Mouse (Mus musculus) cerebellum, postnatal 14 days (tissue): ENCODE measurements at regions not wholly inside any gene's neighbourhood (a gene's known extent, or its start where the extent isn't known, plus 50 kb on each side); places are given as distances from the start of the nearest gene placed in this dataset.

ENCODE experiments used
- DNase-seq, 2 experiments: peaks; one replicate each; pipeline ENCODE4 v3.0.0; 2021; ENCODE audit warnings: mixed read lengths in 2 of 2

- DNase-seq = no peak
These were observed 226.5 kb downstream of the Gm19410 start for GRCm38 (mm10) chr8:35991936-35992603.

DNA sequence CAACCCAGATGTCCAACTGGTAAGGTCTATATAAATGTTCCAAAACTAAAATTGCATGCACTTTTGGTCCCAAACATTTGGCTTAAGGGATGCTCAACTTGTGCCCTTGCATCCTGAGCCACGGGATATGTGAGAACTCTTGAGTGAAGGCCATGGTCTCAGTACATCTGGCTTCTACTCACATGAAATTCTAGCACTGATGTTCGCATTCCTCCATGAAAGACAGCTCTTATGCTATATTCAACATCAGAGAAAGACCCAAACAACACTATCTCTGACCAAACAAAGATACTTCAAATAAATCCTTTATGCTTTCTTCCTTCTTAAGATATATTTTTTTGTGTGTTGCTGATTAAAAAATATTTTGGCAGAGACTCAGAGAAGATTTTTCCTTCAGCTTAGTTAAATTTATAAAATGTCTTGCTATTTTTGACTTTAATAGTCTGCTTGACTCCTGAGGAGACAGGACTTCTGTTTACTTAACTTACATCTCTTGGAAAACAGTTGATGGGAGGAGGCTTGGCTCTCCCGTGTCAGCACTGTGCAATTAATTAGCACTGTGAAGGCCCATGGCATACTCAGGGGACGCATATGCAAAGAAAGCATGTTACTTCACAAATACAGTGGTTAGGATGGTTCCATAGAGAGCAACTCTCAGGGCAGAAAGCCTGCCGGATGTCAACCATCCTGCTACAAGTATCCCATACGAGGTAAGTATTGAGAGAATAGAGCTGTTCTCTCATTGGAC is 230.9 kb downstream of the Gm19410 start:
- no peak for DNase-seq

GRCm38 (mm10) chr8:35999584-35999983 is 234.0 kb downstream of the Gm19410 start:
- DNase-seq = peak in 1 of 2 experiments; percentile 23

DNA sequence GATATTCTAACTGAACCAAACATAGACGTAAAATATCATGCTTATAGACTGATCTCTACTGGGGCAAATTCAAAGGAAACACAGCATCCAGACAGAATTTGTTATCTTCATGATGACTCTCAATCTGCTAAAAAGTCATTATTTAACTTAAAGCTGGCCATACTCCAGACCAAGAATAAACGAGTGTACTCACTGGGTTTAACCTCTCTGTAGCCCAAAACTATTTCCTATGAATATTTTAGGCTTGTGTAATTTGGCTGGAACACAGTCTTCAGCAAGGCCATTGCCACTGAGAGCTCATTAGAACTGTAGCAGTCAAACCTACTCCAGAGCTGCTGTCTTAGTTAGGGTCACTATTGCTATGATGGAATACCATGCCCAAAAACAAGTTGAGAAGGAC is 238.8 kb downstream of the Gm19410 start:
- DNase-seq = no peak

GRCm38 (mm10) chr8:36005536-36005935 is 239.9 kb downstream of the Gm19410 start:
- no peak for DNase-seq

DNA sequence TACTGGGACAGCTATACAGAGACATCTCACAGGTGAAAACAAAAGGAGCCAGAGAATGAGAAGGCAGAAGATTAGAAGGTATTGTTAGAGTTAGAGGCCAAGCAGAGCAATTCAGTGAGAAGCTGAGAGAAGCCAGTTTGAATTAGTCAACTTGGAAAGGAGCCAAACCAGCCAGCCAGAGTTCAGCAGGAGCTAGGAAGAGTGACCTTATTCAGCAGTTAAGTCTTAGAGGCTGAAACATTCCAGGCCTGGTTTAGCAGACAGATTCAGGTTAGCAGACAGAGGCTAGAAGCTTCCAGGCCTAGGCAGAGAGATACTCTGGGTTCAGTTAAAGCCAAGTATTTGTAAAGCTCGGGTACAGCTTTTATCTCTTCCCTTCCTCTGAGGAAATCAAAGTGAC is 242.1 kb downstream of the Gm19410 start:
- peak in 1 of 2 experiments; percentile 28 for DNase-seq

DNA sequence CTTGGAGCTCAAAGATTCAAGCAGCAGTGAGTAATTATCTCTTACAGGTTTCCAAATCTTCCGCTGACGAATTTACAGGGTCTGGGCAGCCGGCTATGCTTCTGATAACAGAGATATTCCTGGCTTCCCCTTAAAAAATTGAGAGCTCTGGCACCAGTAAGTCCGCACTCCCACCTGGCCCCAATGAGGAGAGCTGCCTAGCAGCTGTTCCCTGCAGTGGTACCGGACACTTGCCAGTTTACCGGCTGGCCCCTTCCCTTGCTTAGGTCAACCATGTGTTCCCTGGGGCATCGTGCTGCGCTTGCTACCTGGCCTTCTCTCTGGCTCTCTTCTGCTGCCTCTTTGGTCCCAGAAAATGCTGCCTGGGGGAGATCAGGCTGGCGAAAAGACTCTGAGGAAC is 244.0 kb downstream of the Gm19410 start:
- DNase-seq = peak; percentile 73 to 85

DNA sequence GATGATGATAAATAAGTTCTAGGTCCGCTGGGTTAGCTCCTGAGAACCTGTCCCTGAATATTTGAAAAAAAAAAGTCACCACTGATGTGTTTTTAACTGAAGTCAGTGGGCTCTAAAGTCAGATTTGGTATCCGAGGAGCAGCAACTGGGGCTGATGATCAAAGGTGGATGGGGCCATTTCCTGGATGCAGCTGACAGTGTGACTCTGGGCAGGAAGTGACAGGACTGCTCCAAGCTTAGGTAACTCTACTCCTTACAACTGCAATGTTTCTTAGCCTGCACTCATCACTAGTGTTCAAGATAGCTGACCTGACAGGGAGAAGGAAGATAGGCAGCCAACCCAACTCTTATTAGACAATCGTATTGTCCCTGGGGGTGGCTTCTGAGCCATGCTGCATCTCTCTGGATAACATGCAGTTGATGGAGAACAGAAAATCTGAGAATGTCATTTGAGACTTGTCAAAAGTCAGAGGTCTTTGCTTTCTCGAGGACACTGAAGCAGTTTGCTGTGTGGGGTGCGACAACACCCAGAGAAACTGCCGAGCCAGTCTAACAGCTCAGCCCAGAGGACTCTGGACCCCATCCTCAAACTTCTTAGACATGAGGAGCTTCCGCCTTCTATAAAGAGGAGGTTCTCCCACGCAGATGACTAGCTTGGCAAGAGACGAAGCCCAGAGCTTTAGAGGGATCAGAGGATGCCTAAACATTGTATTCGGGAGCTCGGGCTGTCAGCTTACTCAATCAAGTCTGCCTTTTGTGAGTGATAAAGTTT is 245.0 kb downstream of the Gm19410 start:
- no peak for DNase-seq

GRCm38 (mm10) chr8:36014862-36015261 is 249.3 kb downstream of the Gm19410 start:
- peak in 1 of 2 experiments; percentile 34 for DNase-seq

DNA sequence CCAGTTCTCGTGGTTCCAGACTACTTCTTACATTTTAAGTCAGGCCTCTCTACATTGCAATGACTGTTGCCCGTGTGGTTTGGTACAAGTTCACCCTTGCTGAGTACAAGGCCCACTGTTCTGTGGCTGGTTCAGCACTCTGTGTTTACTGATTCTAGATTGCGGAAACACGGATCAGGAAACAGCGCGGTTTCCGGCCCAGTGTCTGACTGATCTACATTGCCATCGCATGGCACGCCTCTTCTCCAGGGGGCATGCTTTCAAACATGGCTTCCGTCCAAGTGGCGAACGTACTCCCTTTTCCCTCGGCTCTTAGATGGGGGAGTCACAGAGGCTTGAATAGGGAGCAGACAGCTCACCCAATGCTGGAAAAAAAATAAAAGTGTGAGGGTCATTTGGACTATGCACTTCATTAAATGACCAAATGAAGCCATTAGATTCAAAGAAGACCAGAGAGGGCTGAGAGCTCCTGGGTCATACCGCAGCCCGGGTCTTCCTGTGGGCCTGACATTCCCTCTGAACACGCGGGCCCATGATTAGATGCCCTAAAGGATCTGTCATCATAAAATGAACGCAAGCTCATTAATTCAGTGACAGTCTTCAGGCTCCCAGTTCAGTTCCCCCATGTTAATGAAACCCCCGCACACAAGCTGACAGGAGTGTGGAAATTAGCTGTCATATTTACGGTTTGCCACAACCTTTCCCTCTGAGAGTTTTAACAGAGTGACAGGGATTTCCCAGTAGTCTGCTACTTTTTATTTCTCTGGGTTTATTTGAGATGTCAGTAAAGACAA is 250.9 kb downstream of the Gm19410 start:
- DNase-seq = peak in 1 of 2 experiments; percentile 40

- DNase-seq = no peak
These were observed 253.6 kb downstream of the Gm19410 start for GRCm38 (mm10) chr8:36018993-36019753.

- no peak for DNase-seq
These were observed 254.3 kb downstream of the Gm19410 start for GRCm38 (mm10) chr8:36019895-36020294.

DNA sequence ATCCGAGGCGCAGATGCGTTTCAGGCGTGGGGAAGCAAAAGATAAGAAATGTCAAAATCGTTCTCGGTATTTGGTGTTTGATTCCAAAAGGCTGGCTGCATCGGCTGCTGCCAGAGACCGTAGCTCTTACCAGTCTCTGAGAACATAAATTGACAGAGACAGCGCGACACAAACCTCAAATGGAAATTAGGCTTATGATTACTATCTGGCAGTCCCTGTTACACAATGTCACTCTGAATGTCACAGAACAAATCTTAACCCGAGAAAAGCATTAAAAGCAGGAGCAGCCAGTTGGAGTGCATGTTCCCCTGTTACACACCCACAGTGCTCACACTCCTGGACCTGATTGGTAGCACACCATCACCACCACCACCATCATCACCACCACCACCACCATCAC is 262.0 kb downstream of the Gm19410 start:
- no peak for DNase-seq

DNA sequence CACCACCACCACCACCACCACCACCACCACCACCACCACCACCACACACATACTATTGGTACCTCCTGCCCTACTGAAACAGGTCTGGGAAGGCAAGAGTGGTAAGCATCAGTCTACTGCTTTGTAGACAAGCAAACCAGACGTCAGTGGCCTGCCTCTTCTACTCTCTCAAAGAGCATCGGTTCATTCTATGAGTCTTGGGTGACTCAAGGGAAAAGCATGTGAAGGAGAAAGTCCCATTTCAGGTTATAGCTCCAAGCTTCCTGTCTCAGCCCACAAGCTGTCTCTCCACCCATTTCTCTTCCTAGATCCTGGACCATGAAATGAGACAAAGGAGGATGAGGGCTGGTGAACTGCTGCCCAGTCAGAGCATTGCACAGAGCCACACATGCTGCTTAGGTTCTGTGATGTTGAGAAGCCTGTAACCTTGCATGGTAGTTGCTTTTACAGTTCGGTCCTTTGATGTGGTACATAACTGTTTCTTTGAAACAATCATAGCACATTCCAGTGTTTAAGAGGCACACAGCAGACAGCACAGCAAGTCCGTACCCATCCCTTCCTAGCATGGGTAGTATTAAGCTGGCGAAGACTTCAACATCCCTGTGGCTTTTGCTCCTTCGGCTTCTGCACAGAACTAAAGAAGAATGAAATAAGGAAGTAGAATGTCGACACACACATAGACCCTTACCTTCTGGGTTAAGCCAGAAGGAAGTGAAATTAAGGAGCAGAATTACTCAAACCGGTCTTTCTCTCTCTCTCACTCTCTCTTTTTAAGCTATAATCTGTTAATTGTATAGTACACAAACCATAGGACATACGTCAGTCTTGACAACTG is 262.7 kb downstream of the Gm19410 start:
- no peak for DNase-seq

DNA sequence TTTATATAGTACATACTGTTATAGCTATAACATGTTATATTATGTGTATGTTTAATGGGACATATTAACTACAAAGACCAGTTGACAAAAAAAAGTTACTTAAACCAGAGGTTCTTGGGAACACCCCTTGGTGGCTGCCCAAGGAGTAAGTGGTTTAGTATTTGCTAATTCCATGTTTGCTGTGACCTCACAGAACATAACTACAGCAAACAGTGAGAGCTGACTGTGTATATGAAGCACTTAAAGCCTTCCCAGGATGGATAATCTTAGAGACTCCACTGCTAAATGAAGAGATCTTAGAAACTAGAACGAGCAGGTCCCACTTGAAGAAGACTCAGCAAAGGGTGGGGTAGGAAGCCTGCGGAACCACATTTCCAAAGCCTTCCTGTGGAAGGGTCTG is 263.9 kb downstream of the Gm19410 start:
- DNase-seq = no peak

GRCm38 (mm10) chr8:36030237-36030636 is 264.6 kb downstream of the Gm19410 start:
- DNase-seq = no peak

- DNase-seq = no peak
These were observed 266.6 kb downstream of the Gm19410 start for GRCm38 (mm10) chr8:36031966-36032719.

GRCm38 (mm10) chr8:36035339-36035738 is 269.7 kb downstream of the Gm19410 start:
- no peak for DNase-seq

GRCm38 (mm10) chr8:36036271-36036670 is 270.7 kb downstream of the Gm19410 start:
- no peak for DNase-seq

GRCm38 (mm10) chr8:36041222-36041864 is 275.8 kb downstream of the Gm19410 start:
- DNase-seq = no peak
